Mouse (Mus musculus): ENCODE results near the gene Adamts14. TPM values are rescaled to one million over a fixed set of nuclear protein-coding genes. Genes with fewer than 3 reads are reported as not detected.

Adamts14 gene
- polyA plus RNA-seq, 1 experiment from 2014 or later = 0.48 TPM

GRCm38 (mm10) chr10:61246288-61246687, 26.9 kb downstream of the Adamts14 start:
- no peak overlapping the region for H3K4me2 ChIP-seq (replicated peaks)
- H3K9me3 ChIP-seq = no peaks in the 10 kb centered on the region
- H3K36me3 ChIP-seq = no peaks in the 10 kb centered on the region
- H3K4me1 ChIP-seq = peaks cover 4% of the 10 kb centered on the region
- H3K27me3 ChIP-seq = no peaks in the 10 kb centered on the region; the same call in 1 of the 2 replicates
- no peak overlapping the region for H3K27ac ChIP-seq (replicated peaks)
- WGBS = 95% methylated on average over 6 of the region's 6 CpGs
- no peak for ATAC-seq (ENCODE audit: low FRiP score, low read depth)
- H3K9ac ChIP-seq (replicated peaks) = no peak overlapping the region
- H3K4me3 ChIP-seq = no peak overlapping the region

- no peaks in the 10 kb centered on the region for H3K36me3 ChIP-seq
- no peak overlapping the region for H3K9ac ChIP-seq (replicated peaks)
- H3K4me2 ChIP-seq (replicated peaks) = no peak overlapping the region
- H3K27ac ChIP-seq (replicated peaks) = no peak overlapping the region
- no peak for ATAC-seq (ENCODE audit: low FRiP score, low read depth)
- WGBS = 53% methylated on average over 4 of the region's 4 CpGs
- no peaks in the 10 kb centered on the region for H3K4me1 ChIP-seq
- no peaks in the 10 kb centered on the region; the same call in 1 of the 2 replicates for H3K27me3 ChIP-seq
- 0 out of 2 replicates have a peak, but pooled peaks cover 4% of the 10 kb centered on the region for H3K9me3 ChIP-seq
- no peak overlapping the region for H3K4me3 ChIP-seq
Observed at GRCm38 (mm10) chr10:61241961-61242421, 31.2 kb downstream of the Adamts14 start.

- Histone ChIP-seq H3K9me3 (0 out of 2 replicates have a peak, but pooled peaks cover 4% of the 10 kb centered on the region), H3K36me3 (no peaks in the 10 kb centered on the region), H3K4me2 (replicated peaks) (no peak overlapping the region), H3K9ac (replicated peaks) (0 out of 2 replicates have a peak overlapping the region, but pooled peaks have one; percentile 6), H3K27ac (replicated peaks) (no peak overlapping the region), H3K27me3 (no peaks in the 10 kb centered on the region), H3K4me1 (no peaks in the 10 kb centered on the region), H3K4me3 (no peak overlapping the region)
- 75% methylated on average over 14 of the region's 14 CpGs for WGBS
- no peak for ATAC-seq (ENCODE audit: low FRiP score, low read depth)
Observed at GRCm38 (mm10) chr10:61240108-61240920, 32.9 kb downstream of the Adamts14 start.

GRCm38 (mm10) chr10:61237391-61237785, 35.9 kb downstream of the Adamts14 start:
- no peaks in the 10 kb centered on the region for H3K36me3 ChIP-seq
- no peaks in the 10 kb centered on the region for H3K27me3 ChIP-seq
- H3K9ac ChIP-seq (replicated peaks) = no peak overlapping the region
- no peak for ATAC-seq (ENCODE audit: low FRiP score, low read depth)
- no peak overlapping the region for H3K27ac ChIP-seq (replicated peaks)
- WGBS = 77% methylated on average over 6 of the region's 6 CpGs
- no peaks in the 10 kb centered on the region for H3K4me1 ChIP-seq
- H3K4me2 ChIP-seq (replicated peaks) = no peak overlapping the region
- H3K4me3 ChIP-seq = no peak overlapping the region
- H3K9me3 ChIP-seq = 0 out of 2 replicates have a peak, but pooled peaks cover 4% of the 10 kb centered on the region

GRCm38 (mm10) chr10:61236683-61237390, 36.4 kb downstream of the Adamts14 start:
- 0 out of 2 replicates have a peak, but pooled peaks cover 4% of the 10 kb centered on the region for H3K9me3 ChIP-seq
- no peaks in the 10 kb centered on the region for H3K27me3 ChIP-seq
- ATAC-seq (ENCODE audit: low FRiP score, low read depth) = no peak
- no peak overlapping the region for H3K9ac ChIP-seq (replicated peaks)
- H3K4me1 ChIP-seq = no peaks in the 10 kb centered on the region
- H3K27ac ChIP-seq (replicated peaks) = no peak overlapping the region
- H3K4me2 ChIP-seq (replicated peaks) = no peak overlapping the region
- 62% methylated on average over 4 of the region's 4 CpGs for WGBS
- H3K4me3 ChIP-seq = no peak overlapping the region
- H3K36me3 ChIP-seq = no peaks in the 10 kb centered on the region

- H3K4me1 ChIP-seq = no peaks in the 10 kb centered on the region
- no peak overlapping the region for H3K4me3 ChIP-seq
- no peak overlapping the region for H3K27ac ChIP-seq (replicated peaks)
- no peaks in the 10 kb centered on the region for H3K36me3 ChIP-seq
- no peak overlapping the region for H3K4me2 ChIP-seq (replicated peaks)
- WGBS = 89% methylated on average over 6 of the region's 6 CpGs
- no peak overlapping the region for H3K9ac ChIP-seq (replicated peaks)
- H3K27me3 ChIP-seq = no peaks in the 10 kb centered on the region
- no peak for ATAC-seq (ENCODE audit: low FRiP score, low read depth)
- H3K9me3 ChIP-seq = 0 out of 2 replicates have a peak, but pooled peaks cover 4% of the 10 kb centered on the region
Observed at GRCm38 (mm10) chr10:61235677-61236267, 37.5 kb downstream of the Adamts14 start.

- Histone ChIP-seq H3K4me2 (replicated peaks) (no peak overlapping the region), H3K4me3 (no peak overlapping the region), H3K4me1 (no peaks in the 10 kb centered on the region), H3K36me3 (no peaks in the 10 kb centered on the region), H3K9me3 (0 out of 2 replicates have a peak, but pooled peaks cover 4% of the 10 kb centered on the region), H3K27me3 (no peaks in the 10 kb centered on the region; the same call in 1 of the 2 replicates), H3K27ac (replicated peaks) (no peak overlapping the region), H3K9ac (replicated peaks) (no peak overlapping the region)
- no peak for ATAC-seq (ENCODE audit: low FRiP score, low read depth)
- WGBS = 88% methylated on average over 4 of the region's 4 CpGs
Observed at GRCm38 (mm10) chr10:61234319-61234718, 38.9 kb downstream of the Adamts14 start.

GRCm38 (mm10) chr10:61232858-61233567, 40.2 kb downstream of the Adamts14 start:
- no peak overlapping the region for H3K4me3 ChIP-seq
- H3K27me3 ChIP-seq = no peaks in the 10 kb centered on the region; the same call in 1 of the 2 replicates
- H3K27ac ChIP-seq (replicated peaks) = no peak overlapping the region
- H3K36me3 ChIP-seq = no peaks in the 10 kb centered on the region
- no peak overlapping the region for H3K4me2 ChIP-seq (replicated peaks)
- H3K9ac ChIP-seq (replicated peaks) = no peak overlapping the region
- ATAC-seq (ENCODE audit: low FRiP score, low read depth) = no peak
- no peaks in the 10 kb centered on the region for H3K4me1 ChIP-seq
- no peaks in the 10 kb centered on the region for H3K9me3 ChIP-seq
- 37% methylated on average over 7 of the region's 7 CpGs for WGBS

GRCm38 (mm10) chr10:61231756-61232155, 41.5 kb downstream of the Adamts14 start:
- H3K9me3 ChIP-seq = no peaks in the 10 kb centered on the region
- no peaks in the 10 kb centered on the region for H3K36me3 ChIP-seq
- H3K27me3 ChIP-seq = no peaks in the 10 kb centered on the region; the same call in 1 of the 2 replicates
- H3K9ac ChIP-seq (replicated peaks) = no peak overlapping the region
- H3K27ac ChIP-seq (replicated peaks) = no peak overlapping the region
- H3K4me1 ChIP-seq = no peaks in the 10 kb centered on the region
- no peak overlapping the region for H3K4me3 ChIP-seq
- 86% methylated on average over 3 of the region's 3 CpGs for WGBS
- H3K4me2 ChIP-seq (replicated peaks) = no peak overlapping the region
- ATAC-seq (ENCODE audit: low FRiP score, low read depth) = no peak

- H3K9me3 ChIP-seq = no peaks in the 10 kb centered on the region
- H3K27me3 ChIP-seq = no peaks in the 10 kb centered on the region; the same call in 1 of the 2 replicates
- 72% methylated on average over 4 of the region's 4 CpGs for WGBS
- no peaks in the 10 kb centered on the region for H3K36me3 ChIP-seq
- no peak for ATAC-seq (ENCODE audit: low FRiP score, low read depth)
- H3K9ac ChIP-seq (replicated peaks) = no peak overlapping the region
- no peaks in the 10 kb centered on the region for H3K4me1 ChIP-seq
- no peak overlapping the region for H3K4me2 ChIP-seq (replicated peaks)
- no peak overlapping the region for H3K27ac ChIP-seq (replicated peaks)
- H3K4me3 ChIP-seq = no peak overlapping the region
Observed at GRCm38 (mm10) chr10:61226784-61227396, 46.3 kb downstream of the Adamts14 start.

- no peaks in the 10 kb centered on the region for H3K9me3 ChIP-seq
- no peak overlapping the region for H3K27ac ChIP-seq (replicated peaks)
- no peaks in the 10 kb centered on the region for H3K36me3 ChIP-seq
- H3K9ac ChIP-seq (replicated peaks) = no peak overlapping the region
- 58% methylated on average over 5 of the region's 5 CpGs for WGBS
- no peaks in the 10 kb centered on the region for H3K4me1 ChIP-seq
- H3K4me2 ChIP-seq (replicated peaks) = no peak overlapping the region
- no peaks in the 10 kb centered on the region; the same call in 1 of the 2 replicates for H3K27me3 ChIP-seq
- no peak overlapping the region for H3K4me3 ChIP-seq
- ATAC-seq (ENCODE audit: low FRiP score, low read depth) = no peak
Observed at GRCm38 (mm10) chr10:61225694-61226093, 47.5 kb downstream of the Adamts14 start.
